Mouse (Mus musculus): ENCODE results near the gene Tshz2.

GRCm38 (mm10) chr2:169958736-169959573, 326.1 kb downstream of the Tshz2 start:
- no peak for TF ChIP-seq CTCF (IDR thresholded peaks at IDR 0.05; ENCODE audit: extremely low read depth, insufficient read length, insufficient replicate concordance, low read depth, low read length)
- TF ChIP-seq POLR2A (IDR thresholded peaks at IDR 0.05; ENCODE audit: low read depth, low read length): no peak

All from small intestine, adult 2 months (tissue).